Mouse (Mus musculus) C2C12 (cell line): ENCODE data around the gene Clcn7. TPM values are rescaled to one million over a fixed set of nuclear protein-coding genes. Genes with fewer than 3 reads are reported as not detected.
A peak's percentile ranks its signal among the peaks of the same experiment; 100 is the strongest.

Source experiments
- H3K27me3 ChIP-seq: one replicate; pipeline ENCODE4 v1.6.1; 2011; ENCODE audit not compliant: control insufficient read depth, insufficient read depth, insufficient read length
- H3K36me3 ChIP-seq: one replicate; pipeline ENCODE4 v1.6.1; 2011; ENCODE audit not compliant: control insufficient read depth, insufficient read depth
- H3K4me3 ChIP-seq: one replicate; pipeline ENCODE4 v1.5.1; 2011; ENCODE audit warnings: mild to moderate bottlenecking, control low read depth; ENCODE audit not compliant: poor library complexity, insufficient read depth, severe bottlenecking
- H3K79me2 ChIP-seq: one replicate; pipeline ENCODE4 v1.6.1; 2011; ENCODE audit not compliant: control insufficient read depth, insufficient read depth
- H3K79me3 ChIP-seq: one replicate; pipeline ENCODE4 v1.6.1; 2011; ENCODE audit warnings: low read depth, control low read depth
- H3ac ChIP-seq: one replicate; pipeline ENCODE3; 2011; ENCODE audit warnings: low read depth; ENCODE audit not compliant: control insufficient read depth, insufficient read length
- CEBPB ChIP-seq: IDR thresholded peaks from one replicate; pipeline ENCODE4 v1.6.1; 2011; ENCODE audit warnings: low read depth, mild to moderate bottlenecking, control low read depth, moderate library complexity
- CTCF ChIP-seq: IDR thresholded peaks from one replicate; pipeline ENCODE4 v1.5.1; 2011; ENCODE audit not compliant: control insufficient read depth, insufficient read depth, insufficient read length
- FOSL1 ChIP-seq: IDR thresholded peaks from one replicate; pipeline ENCODE4 v1.8.0; 2011; ENCODE audit warnings: mild to moderate bottlenecking, low read length; ENCODE audit not compliant: poor library complexity, insufficient read depth, severe bottlenecking
- MAX ChIP-seq: IDR thresholded peaks from one replicate; pipeline ENCODE4 v1.6.1; 2011; ENCODE audit warnings: mild to moderate bottlenecking, control low read depth
- MYOD1 ChIP-seq: IDR thresholded peaks from one replicate; pipeline ENCODE4 v1.6.1; 2011; ENCODE audit warnings: low read depth; ENCODE audit not compliant: control insufficient read depth, insufficient read length
- MYOG ChIP-seq: IDR thresholded peaks from one replicate; pipeline ENCODE4 v1.6.1; 2011; ENCODE audit not compliant: control insufficient read depth, insufficient read length; ENCODE audit errors: extremely low read depth
- USF1 ChIP-seq: IDR thresholded peaks from one replicate; pipeline ENCODE4 v1.6.1; 2011; ENCODE audit warnings: low read depth, mild to moderate bottlenecking, control low read depth, moderate library complexity
- polyA plus RNA-seq: library from polyadenylated mRNA; unstranded; fragments of >200 nt; fragmentation: generic; extraction: Trizol; gene quantifications from one replicate; pipeline ENCODE4 v1.2.1, GENCODE M21; 2012; ENCODE audit warnings: missing spikeins

The Clcn7 gene
- polyA plus RNA-seq, 1 experiment = 19.9 TPM

- TF ChIP-seq CTCF (no peak), MYOG (no peak), MYOD1 (no peak), CEBPB (no peak), USF1 (no peak), MAX (no peak), FOSL1 (no peak)
- H3K36me3 ChIP-seq = peaks cover 30% of the 10 kb centered on the region
- H3K4me3 ChIP-seq = no peak overlapping the region
Measured at GRCm38 (mm10) chr17:25210006-25210405, 76.8 kb downstream of the Clcn7 start.

GRCm38 (mm10) chr17:25210680-25211466 is 77.7 kb downstream of the Clcn7 start:
- no peak for TF ChIP-seq USF1
- TF ChIP-seq MAX = no peak
- no peak for TF ChIP-seq CTCF
- TF ChIP-seq FOSL1 = no peak
- no peak for TF ChIP-seq CEBPB
- no peak for TF ChIP-seq MYOG
- no peak for TF ChIP-seq MYOD1
- Histone ChIP-seq H3K4me3 (no peak overlapping the region), H3K79me2 (no peaks in the 10 kb centered on the region), H3K36me3 (peaks cover 39% of the 10 kb centered on the region), H3K79me3 (no peaks in the 10 kb centered on the region), H3K27me3 (no peaks in the 10 kb centered on the region), H3ac (no peak overlapping the region)

More at GRCm38 (mm10) chr17:25210006-25210405, 76.8 kb downstream of the Clcn7 start:
- Histone ChIP-seq H3K27me3 (no peaks in the 10 kb centered on the region), H3K79me2 (no peaks in the 10 kb centered on the region), H3ac (no peak overlapping the region), H3K79me3 (no peaks in the 10 kb centered on the region)

- TF ChIP-seq CEBPB (no peak), MAX (peak; percentile 53)
- H3K79me3 ChIP-seq = no peaks in the 10 kb centered on the region
- no peaks in the 10 kb centered on the region for H3K27me3 ChIP-seq
- no peak overlapping the region for H3K4me3 ChIP-seq
- H3K36me3 ChIP-seq = peaks cover 40% of the 10 kb centered on the region
- H3ac ChIP-seq = peak overlapping the region; percentile 6
- H3K79me2 ChIP-seq = no peaks in the 10 kb centered on the region
Measured at GRCm38 (mm10) chr17:25211705-25212104, 78.5 kb downstream of the Clcn7 start.

Other genes starting within 250 kb of the Clcn7 start
- 66.5 TPM for gene Nubp2, start 247.0 kb upstream of the Clcn7 start, polyA plus RNA-seq
- gene Spsb3, start 246.7 kb upstream of the Clcn7 start, polyA plus RNA-seq = 37.0 TPM
- 11.2 TPM for gene Eme2, start 238.3 kb upstream of the Clcn7 start, polyA plus RNA-seq
- 107 TPM for gene Mrps34, start 238.3 kb upstream of the Clcn7 start, polyA plus RNA-seq
- 19.8 TPM for gene Nme3, start 236.9 kb upstream of the Clcn7 start, polyA plus RNA-seq
- gene Mapk8ip3, start 196.4 kb upstream of the Clcn7 start, polyA plus RNA-seq = 17.7 TPM
- 57.4 TPM for gene Jpt2, start 172.7 kb upstream of the Clcn7 start, polyA plus RNA-seq
- gene Cramp1l, start 117.6 kb upstream of the Clcn7 start, polyA plus RNA-seq = 4.3 TPM
- 7.5 TPM for gene Ift140, start 117.3 kb upstream of the Clcn7 start, polyA plus RNA-seq
- gene Tmem204, start 49.8 kb upstream of the Clcn7 start, polyA plus RNA-seq = 0.37 TPM
- gene Telo2, start 17.4 kb upstream of the Clcn7 start, polyA plus RNA-seq = 18.3 TPM
- not detected for gene Ptx4, start 12.6 kb upstream of the Clcn7 start, polyA plus RNA-seq
- not detected for gene Ccdc154, start 29.1 kb downstream of the Clcn7 start, polyA plus RNA-seq
- gene Gm38655, start 42.1 kb downstream of the Clcn7 start, polyA plus RNA-seq = not detected
- gene BC003965, start 51.2 kb downstream of the Clcn7 start, polyA plus RNA-seq = 14.3 TPM
- 1.8 TPM for gene Unkl, start 55.0 kb downstream of the Clcn7 start, polyA plus RNA-seq
- gene Gnptg, start 106.7 kb downstream of the Clcn7 start, polyA plus RNA-seq = 22.7 TPM
- 39.3 TPM for gene Tsr3, start 106.8 kb downstream of the Clcn7 start, polyA plus RNA-seq
- gene Baiap3, start 123.0 kb downstream of the Clcn7 start, polyA plus RNA-seq = 0.16 TPM
- gene Ube2i, start 141.2 kb downstream of the Clcn7 start, polyA plus RNA-seq = 405 TPM
- not detected for gene Prss34, start 165.0 kb downstream of the Clcn7 start, polyA plus RNA-seq
- gene Prss28, start 175.3 kb downstream of the Clcn7 start, polyA plus RNA-seq = not detected
- not detected for gene Prss29, start 185.3 kb downstream of the Clcn7 start, polyA plus RNA-seq
- 2.5 TPM for gene Tpsab1, start 212.2 kb downstream of the Clcn7 start, polyA plus RNA-seq
- gene Tpsb2, start 232.9 kb downstream of the Clcn7 start, polyA plus RNA-seq = not detected
- gene Tpsg1, start 235.9 kb downstream of the Clcn7 start, polyA plus RNA-seq = not detected